Mouse (Mus musculus) kidney, embryonic 14.5 days (tissue): Measurements from ENCODE around the gene Pigo. TPM values are rescaled to one million over a fixed set of nuclear protein-coding genes. Genes with fewer than 3 reads are reported as not detected.

Experiments
- ATAC-seq: fragments of 200-750 bp; cut with Nextera tagmentation; 2 replicates; pipeline ENCODE4 v1.8.0; 2017; ENCODE audit warnings: moderate number of reproducible peaks, mild to moderate bottlenecking, moderate TSS enrichment, moderate library complexity; ENCODE audit not compliant: low FRiP score, low TSS enrichment
- H3K27ac ChIP-seq: fragments of 300-500 bp; sonication (generic); 2 replicates; pipeline ENCODE4 v1.5.1; 2014; ENCODE audit warnings: low read depth, mild to moderate bottlenecking, low read length, moderate library complexity, mixed read lengths
- H3K27me3 ChIP-seq: fragments of 300-500 bp; sonication (generic); 2 replicates; pipeline ENCODE4 v1.6.1; 2014; ENCODE audit warnings: mild to moderate bottlenecking, low read length; ENCODE audit not compliant: control insufficient read depth, insufficient read depth
- H3K36me3 ChIP-seq: fragments of 300-500 bp; sonication (generic); 2 replicates; pipeline ENCODE4 v1.6.1; 2014; ENCODE audit warnings: low read length, mixed read lengths; ENCODE audit not compliant: control insufficient read depth, insufficient read depth
- H3K4me1 ChIP-seq: fragments of 300-500 bp; sonication (generic); 2 replicates; pipeline ENCODE4 v1.6.1; 2014; ENCODE audit warnings: low read length, mixed read lengths; ENCODE audit not compliant: control insufficient read depth, insufficient read depth
- H3K4me2 ChIP-seq: fragments of 300-500 bp; sonication (generic); replicated peaks from 2 replicates; pipeline ENCODE4 v1.6.1; 2014; ENCODE audit warnings: low read depth, mild to moderate bottlenecking, low read length
- H3K4me3 ChIP-seq: fragments of 300-500 bp; sonication (generic); 2 replicates; pipeline ENCODE4 v1.5.1; 2014; ENCODE audit warnings: mild to moderate bottlenecking, low read length
- H3K9ac ChIP-seq: fragments of 300-500 bp; sonication (generic); 2 replicates; pipeline ENCODE4 v1.6.1; 2014; ENCODE audit warnings: low read depth, mild to moderate bottlenecking, low read length, moderate library complexity
- H3K9me3 ChIP-seq: fragments of 300-500 bp; sonication (generic); 2 replicates; pipeline ENCODE4 v1.6.1; 2016; ENCODE audit warnings: low read length; ENCODE audit not compliant: control insufficient read depth
- WGBS: fragments of 180-500 bp; shearing (Covaris S2); extraction: QIAGEN DNeasy Blood & Tissue Kit; methylation state at CpG from one replicate; pipeline ENCODE4 v1.1.7; 2014; 5-methylcytosine and 5-hydroxymethylcytosine counted together
- polyA plus RNA-seq: library from polyadenylated mRNA; unstranded; fragments of >200 nt; fragmentation: Nextera tagmentation; extraction: Ambion mirVana; gene quantifications from 2 replicates; pipeline ENCODE4 v1.2.1, GENCODE M21; 2014

Gene Pigo
- polyA plus RNA-seq = 14.5 and 21.0 TPM in 2 replicates

DNA sequence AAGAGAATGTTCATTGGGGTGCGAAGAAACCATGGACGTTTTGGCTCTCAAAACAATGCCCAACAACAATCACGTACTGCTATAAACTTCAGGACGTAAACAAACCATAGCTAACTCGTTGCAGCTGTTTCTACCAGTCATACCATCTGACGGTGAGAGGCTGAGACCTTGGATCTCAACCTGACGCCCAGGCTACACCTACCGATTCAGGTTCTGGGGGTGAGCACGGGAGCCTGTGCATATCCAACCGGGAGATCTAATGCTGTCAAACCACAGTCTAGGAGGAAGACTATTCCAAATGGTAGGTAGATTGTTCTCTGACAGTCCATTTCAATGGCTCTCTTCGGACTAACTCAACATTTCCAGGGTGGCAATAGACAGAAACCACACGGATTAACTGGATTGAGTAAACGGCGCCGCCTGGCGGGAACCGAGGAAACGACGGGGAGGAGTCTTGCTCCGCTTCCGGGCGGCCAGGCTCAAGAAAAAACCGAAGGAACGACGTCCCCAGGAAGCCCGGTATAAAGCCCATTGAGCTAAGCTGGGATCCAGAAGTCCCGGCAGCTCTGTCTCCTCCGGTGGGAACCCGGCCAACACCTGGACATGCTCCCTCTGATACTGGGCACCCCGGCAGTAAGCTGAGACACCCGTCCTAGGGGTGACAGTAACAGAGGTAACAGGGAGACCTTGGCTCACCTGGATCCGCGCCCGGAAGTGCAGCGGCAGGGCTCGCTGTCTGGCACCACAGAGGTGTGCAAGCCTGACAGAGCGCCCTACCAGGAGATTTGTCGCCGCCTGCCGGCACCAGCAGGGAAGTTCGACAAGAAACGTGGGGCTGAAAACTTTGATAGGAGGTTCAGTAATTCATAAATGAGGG is at the start of gene Pigo:
Pigo (minus strand) TSS at position 736 of the 877 bp plus-strand sequence.
- WGBS = 7% methylated on average over 42 of the region's 42 CpGs
- Histone ChIP-seq H3K36me3 (peaks cover 67% of the 10 kb centered on the region), H3K9ac (peak within 1 kb of the TSS; percentile 61), H3K27me3 (no peaks in the 10 kb centered on the region), H3K4me1 (peaks cover 14% of the 10 kb centered on the region), H3K27ac (peak within 1 kb of the TSS; percentile 56), H3K4me3 (peak within 1 kb of the TSS; percentile 45), H3K9me3 (no peaks in the 10 kb centered on the region), H3K4me2 (peak within 1 kb of the TSS; percentile 85)
- ATAC-seq = peak; percentile 92

DNA sequence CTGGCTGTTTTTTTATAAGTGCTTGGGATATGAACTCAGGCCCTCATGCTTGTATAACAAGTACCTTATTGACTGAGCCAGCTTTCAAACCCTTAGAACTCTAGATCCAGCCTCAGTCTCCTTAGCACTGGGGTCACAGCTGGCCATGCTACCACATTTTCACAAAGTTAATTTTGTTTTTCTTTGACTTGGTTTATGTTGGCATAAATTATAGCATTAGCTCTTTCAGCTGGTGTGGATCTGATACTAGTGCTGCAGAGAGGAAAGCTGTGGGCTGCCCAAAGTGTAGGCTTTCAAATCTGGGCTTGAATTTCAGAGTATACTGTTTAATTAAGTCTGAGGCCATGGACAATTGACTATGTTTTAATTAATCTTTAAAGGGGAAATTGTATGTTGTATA is 49.3 kb upstream of the Pigo start:
- H3K9me3 ChIP-seq = no peaks in the 10 kb centered on the region
- H3K27ac ChIP-seq = no peak overlapping the region
- no peaks in the 10 kb centered on the region for H3K27me3 ChIP-seq
- H3K9ac ChIP-seq = no peak overlapping the region
- no peaks in the 10 kb centered on the region for H3K4me1 ChIP-seq
- no peak overlapping the region for H3K4me3 ChIP-seq
- no peak overlapping the region for H3K4me2 ChIP-seq
- H3K36me3 ChIP-seq = no peaks in the 10 kb centered on the region
- ATAC-seq = 0 out of 2 replicates have a peak, but pooled peaks have one; percentile 39

DNA sequence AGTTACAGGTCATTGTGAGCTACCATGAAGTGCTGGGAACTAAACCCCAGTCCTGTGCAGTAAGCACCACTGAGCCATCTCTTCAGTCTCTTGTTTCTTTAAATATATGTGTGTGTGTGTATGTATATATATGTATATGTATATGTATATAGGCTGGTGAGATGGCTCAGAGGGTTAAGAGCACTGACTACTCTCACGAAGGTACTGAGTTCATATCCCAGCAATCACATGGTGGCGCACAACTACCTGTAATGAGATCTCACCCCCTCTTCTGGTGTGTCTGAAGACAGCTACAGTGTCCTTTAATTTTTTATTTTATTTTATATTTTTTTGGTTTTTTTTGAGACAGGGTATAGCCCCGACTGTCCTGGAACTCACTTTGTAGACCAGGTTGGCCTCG is 39.9 kb upstream of the Pigo start:
- no peak for ATAC-seq
- no peaks in the 10 kb centered on the region for H3K36me3 ChIP-seq
- no peak overlapping the region for H3K4me2 ChIP-seq
- H3K9me3 ChIP-seq = no peaks in the 10 kb centered on the region
- no peak overlapping the region for H3K4me3 ChIP-seq
- no peak overlapping the region for H3K27ac ChIP-seq
- no peak overlapping the region for H3K9ac ChIP-seq
- no peaks in the 10 kb centered on the region for H3K4me1 ChIP-seq
- 0 out of 2 replicates have a peak, but pooled peaks cover 2% of the 10 kb centered on the region for H3K27me3 ChIP-seq
- 91% methylated on average over 4 of the region's 4 CpGs for WGBS

DNA sequence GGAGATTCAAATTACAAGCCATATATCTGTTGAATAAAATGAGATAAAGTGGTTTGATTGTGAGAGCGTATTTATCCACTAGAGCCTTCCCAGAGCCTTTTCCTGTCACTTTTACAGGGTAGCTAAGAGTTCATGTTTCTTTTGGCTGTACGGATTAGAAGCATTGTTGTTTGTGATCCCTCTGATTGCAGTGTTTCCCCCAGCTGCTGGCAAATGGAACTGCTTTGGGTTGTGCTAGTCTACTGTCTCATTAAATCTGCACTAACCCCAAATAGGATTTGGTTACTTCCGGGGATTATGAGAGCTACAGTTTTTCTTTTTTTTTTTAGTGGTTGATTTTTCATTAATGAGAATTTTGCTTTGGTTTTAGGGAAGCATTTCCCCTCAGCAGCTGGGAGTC is 34.7 kb upstream of the Pigo start:
- Histone ChIP-seq H3K9ac (no peak overlapping the region), H3K27ac (no peak overlapping the region)
- 26% methylated on average over 3 of the region's 3 CpGs for WGBS

DNA sequence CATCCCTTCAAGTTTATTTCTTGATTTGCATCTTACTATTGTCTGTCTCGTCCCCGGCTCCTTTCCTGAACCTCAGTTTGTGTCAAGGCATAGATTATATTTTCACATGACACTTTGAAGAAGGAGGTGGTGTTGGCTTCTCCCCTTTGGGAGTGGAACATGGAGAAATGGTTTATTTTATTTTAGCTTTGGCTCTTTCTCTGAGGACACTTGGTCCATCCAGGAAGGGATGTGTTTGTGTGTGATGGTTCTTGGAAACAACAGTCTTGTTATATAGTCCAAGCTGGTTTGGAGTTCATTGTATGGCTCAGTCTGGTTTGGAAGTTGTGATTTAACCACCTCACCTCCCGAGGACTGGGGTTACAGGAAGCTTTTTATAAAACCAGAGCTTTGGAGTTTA is 34.1 kb upstream of the Pigo start:
- H3K4me3 ChIP-seq = peak overlapping the region; percentile 60
- WGBS = 40% methylated on average over 3 of the region's 3 CpGs
- no peaks in the 10 kb centered on the region for H3K36me3 ChIP-seq
- H3K9ac ChIP-seq = no peak overlapping the region
- H3K27me3 ChIP-seq = peaks cover 2% of the 10 kb centered on the region; the same call in 1 of the 2 replicates
- H3K4me2 ChIP-seq = peak overlapping the region; percentile 78
- H3K27ac ChIP-seq = no peak overlapping the region
- H3K4me1 ChIP-seq = 0 out of 2 replicates have a peak, but pooled peaks cover 4% of the 10 kb centered on the region
- no peaks in the 10 kb centered on the region for H3K9me3 ChIP-seq
- no peak for ATAC-seq

More for the DNA sequence above, 34.7 kb upstream of the Pigo start:
- Histone ChIP-seq H3K4me3 (peak overlapping the region; percentile 60; the same call in 1 of the 2 replicates), H3K4me1 (0 out of 2 replicates have a peak, but pooled peaks cover 4% of the 10 kb centered on the region), H3K9me3 (no peaks in the 10 kb centered on the region), H3K27me3 (peaks cover 2% of the 10 kb centered on the region; the same call in 1 of the 2 replicates), H3K4me2 (no peak overlapping the region), H3K36me3 (no peaks in the 10 kb centered on the region)
- ATAC-seq = no peak

DNA sequence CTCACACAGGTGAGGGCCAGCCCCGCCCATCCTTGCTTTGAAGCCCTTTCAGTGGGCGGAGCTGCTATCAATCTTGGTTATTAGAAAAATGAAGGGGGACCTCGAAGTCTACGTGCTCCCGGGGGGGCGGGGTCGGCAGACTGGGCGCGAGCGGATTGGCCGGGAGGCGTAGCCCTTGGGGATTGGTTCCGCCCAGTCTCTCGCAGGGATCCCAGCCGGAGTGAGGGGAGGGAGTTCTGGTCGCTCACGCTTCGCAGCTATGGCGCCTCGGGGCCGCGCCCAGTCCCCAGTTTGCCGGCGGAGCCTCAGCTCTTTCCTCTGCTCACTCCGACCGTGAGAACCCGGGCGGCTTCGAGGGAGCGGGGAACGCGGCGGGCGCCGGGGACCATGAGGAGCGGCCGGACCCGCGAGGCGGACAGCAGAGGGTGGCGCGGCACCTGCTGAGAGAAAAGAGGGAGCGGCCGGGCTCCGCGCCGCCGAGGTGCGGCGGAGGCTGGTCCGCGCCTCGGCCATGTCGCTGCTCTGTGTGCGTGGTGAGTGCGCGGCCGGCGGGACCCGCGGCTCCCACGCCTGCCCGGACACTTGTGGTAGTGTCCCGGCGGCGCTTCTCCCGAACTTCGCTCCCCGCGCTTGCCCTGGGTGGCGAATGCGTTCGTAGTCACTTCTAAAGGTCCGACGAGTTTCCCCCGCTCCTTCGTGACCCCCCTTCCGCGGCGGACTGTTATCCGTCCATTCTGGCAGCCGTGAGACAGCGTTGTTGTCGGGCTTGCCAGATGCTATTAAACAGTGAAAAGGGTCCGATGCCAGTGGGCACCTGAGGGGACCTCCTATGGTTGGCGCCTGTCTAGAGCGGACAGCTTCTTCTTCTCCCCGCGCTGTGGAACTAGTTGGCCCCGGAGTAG is 33.4 kb upstream of the Pigo start, which contains the start of gene Unc13b:
Unc13b (plus strand) TSS at position 201 of the 902 bp plus-strand sequence.
- Histone ChIP-seq H3K27me3 (peaks cover 2% of the 10 kb centered on the region; the same call in 1 of the 2 replicates), H3K4me3 (peak within 1 kb of the TSS; percentile 60), H3K4me2 (peak within 1 kb of the TSS; percentile 78), H3K36me3 (no peaks in the 10 kb centered on the region), H3K9ac (peak within 1 kb of the TSS; percentile 70), H3K9me3 (no peaks in the 10 kb centered on the region), H3K27ac (no peak within 1 kb of the TSS), H3K4me1 (0 out of 2 replicates have a peak, but pooled peaks cover 4% of the 10 kb centered on the region)
- WGBS = under 1% methylated on average over 85 of the region's 90 CpGs
- peak; percentile 96 for ATAC-seq

DNA sequence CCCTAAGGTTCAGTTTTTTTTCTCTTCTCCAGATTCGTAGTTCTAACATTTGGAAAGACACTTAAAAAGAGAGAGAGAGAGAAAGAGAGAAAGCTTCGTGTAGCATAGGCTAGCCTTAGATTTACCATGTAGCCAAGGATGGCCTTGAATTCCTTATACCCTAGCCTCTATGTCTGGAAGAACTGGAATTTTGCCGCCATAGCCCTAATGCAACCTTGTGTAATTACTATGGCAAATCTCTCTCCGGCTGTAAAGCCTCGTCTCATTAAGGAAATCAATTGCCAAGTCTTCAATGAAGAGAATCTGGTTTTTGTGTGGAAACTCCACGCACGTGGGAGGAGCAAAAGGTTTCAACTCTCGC is 32.8 kb upstream of the Pigo start:
- Histone ChIP-seq H3K9me3 (no peaks in the 10 kb centered on the region), H3K36me3 (no peaks in the 10 kb centered on the region), H3K4me1 (0 out of 2 replicates have a peak, but pooled peaks cover 4% of the 10 kb centered on the region), H3K27ac (no peak overlapping the region), H3K4me3 (peak overlapping the region; percentile 60), H3K9ac (no peak overlapping the region), H3K27me3 (peaks cover 2% of the 10 kb centered on the region; the same call in 1 of the 2 replicates), H3K4me2 (peak overlapping the region; percentile 78)
- 23% methylated on average over 8 of the region's 8 CpGs for WGBS
- 0 out of 2 replicates have a peak, but pooled peaks have one; percentile 3 for ATAC-seq

DNA sequence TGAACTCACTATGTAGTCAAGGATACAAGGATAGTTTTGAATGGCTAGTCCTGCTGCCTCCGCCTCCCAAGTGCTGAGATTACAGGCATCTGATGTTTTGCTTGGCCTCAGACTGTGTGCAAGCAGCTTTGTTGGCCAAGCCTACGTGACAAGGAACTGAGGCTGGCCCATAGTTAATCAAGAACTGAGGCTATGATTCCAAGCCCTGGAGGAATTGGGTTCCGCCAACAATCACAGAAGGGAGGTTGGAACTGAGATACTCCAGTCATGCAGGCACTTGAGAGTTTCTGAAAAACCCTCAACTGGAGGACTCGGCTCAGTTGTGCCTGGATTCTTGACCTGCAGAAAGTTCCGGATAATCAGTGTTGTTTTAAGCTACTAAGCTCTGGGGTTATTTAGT is 32.0 kb upstream of the Pigo start:
- H3K27me3 ChIP-seq = peaks cover 2% of the 10 kb centered on the region; the same call in 1 of the 2 replicates
- H3K4me3 ChIP-seq = no peak overlapping the region
- no peak overlapping the region for H3K4me2 ChIP-seq
- H3K4me1 ChIP-seq = 0 out of 2 replicates have a peak, but pooled peaks cover 4% of the 10 kb centered on the region
- H3K9ac ChIP-seq = no peak overlapping the region
- no peaks in the 10 kb centered on the region for H3K9me3 ChIP-seq
- no peak for ATAC-seq
- no peaks in the 10 kb centered on the region for H3K36me3 ChIP-seq
- no peak overlapping the region for H3K27ac ChIP-seq
- 84% methylated on average over 5 of the region's 5 CpGs for WGBS
